Mouse (Mus musculus): ENCODE measurements around the gene Chst12. TPM values are rescaled to one million over a fixed set of nuclear protein-coding genes. Genes with fewer than 3 reads are reported as not detected.

The Chst12 gene
- polyA plus RNA-seq, 1 experiment from 2014 or later: 21.1 TPM

DNA sequence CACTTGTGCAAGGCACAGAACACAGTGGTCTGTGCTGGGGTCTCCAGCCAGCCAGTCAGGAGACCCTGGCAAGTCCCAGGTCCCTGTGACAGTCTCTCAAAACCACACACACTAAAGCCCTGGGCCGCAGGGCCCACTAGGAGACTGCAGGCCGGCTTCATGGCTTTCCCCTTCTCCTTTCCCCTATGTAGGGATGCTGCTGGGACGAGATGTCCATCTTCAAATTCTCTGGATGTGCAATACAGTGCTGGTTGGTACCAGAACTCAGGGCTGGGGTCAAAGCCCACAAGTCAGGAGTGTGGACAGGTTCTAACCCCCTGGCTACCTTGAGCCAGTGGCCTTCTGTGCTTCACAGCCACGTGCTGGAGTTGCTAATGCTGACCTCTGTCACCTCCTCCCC is 60.9 kb downstream of the Chst12 start:
- no peak overlapping the region for H3K9ac ChIP-seq
- H3K4me2 ChIP-seq: no peak overlapping the region
- WGBS: 69% methylated on average over 4 of the region's 4 CpGs
- H3K27ac ChIP-seq: peak overlapping the region; percentile 66; the same call in 1 of the 2 replicates
- H3K4me1 ChIP-seq: peaks cover 43% of the 10 kb centered on the region
- ATAC-seq (ENCODE audit: insufficient read depth, low FRiP score, low read depth): no peak
- H3K27me3 ChIP-seq (replicated peaks): no peaks in the 10 kb centered on the region
- H3K9me3 ChIP-seq: no peaks in the 10 kb centered on the region
- no peak overlapping the region for H3K4me3 ChIP-seq (replicated peaks)
- H3K36me3 ChIP-seq: no peaks in the 10 kb centered on the region

- peaks cover 43% of the 10 kb centered on the region for H3K4me1 ChIP-seq
- H3K4me3 ChIP-seq (replicated peaks): no peak overlapping the region
- H3K4me2 ChIP-seq: no peak overlapping the region
- 47% methylated on average over 11 of the region's 11 CpGs for WGBS
- H3K9me3 ChIP-seq: no peaks in the 10 kb centered on the region
- no peaks in the 10 kb centered on the region for H3K27me3 ChIP-seq (replicated peaks)
- no peaks in the 10 kb centered on the region for H3K36me3 ChIP-seq
- ATAC-seq (ENCODE audit: insufficient read depth, low FRiP score, low read depth): peak; percentile 16; the same call in 1 of the 2 replicates
- no peak overlapping the region for H3K9ac ChIP-seq
- no peak overlapping the region; the same call in 1 of the 2 replicates for H3K27ac ChIP-seq
Observed at GRCm38 (mm10) chr5:140567321-140567720, 62.0 kb downstream of the Chst12 start.

DNA sequence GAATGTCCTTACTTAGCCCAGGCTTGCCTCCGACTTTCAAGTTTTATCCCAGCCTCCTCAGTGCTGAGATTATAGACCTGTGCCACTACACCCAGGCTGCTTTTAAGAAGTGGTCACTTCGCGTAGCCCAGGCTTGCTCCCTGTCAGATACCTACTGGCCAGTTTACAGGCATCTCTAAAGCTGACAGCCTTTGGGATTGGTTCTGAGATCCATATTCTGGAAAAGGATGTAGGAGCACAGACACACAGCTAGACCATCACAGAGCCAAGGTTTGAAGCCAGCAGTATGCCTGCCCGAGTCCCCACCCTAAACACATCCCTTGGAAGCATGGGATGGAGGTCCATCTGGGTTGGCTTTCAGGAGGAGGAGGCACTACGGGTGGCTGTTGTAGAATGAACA is 62.4 kb downstream of the Chst12 start:
- H3K9ac ChIP-seq: no peak overlapping the region
- H3K4me3 ChIP-seq (replicated peaks): no peak overlapping the region
- H3K4me2 ChIP-seq: no peak overlapping the region
- H3K9me3 ChIP-seq: no peaks in the 10 kb centered on the region
- H3K27me3 ChIP-seq (replicated peaks): no peaks in the 10 kb centered on the region
- H3K36me3 ChIP-seq: no peaks in the 10 kb centered on the region
- ATAC-seq (ENCODE audit: insufficient read depth, low FRiP score, low read depth): no peak
- H3K4me1 ChIP-seq: peaks cover 43% of the 10 kb centered on the region
- H3K27ac ChIP-seq: no peak overlapping the region
- 92% methylated on average over 5 of the region's 5 CpGs for WGBS

GRCm38 (mm10) chr5:140568321-140568970 is 63.1 kb downstream of the Chst12 start:
- Histone ChIP-seq H3K9ac (no peak overlapping the region), H3K9me3 (no peaks in the 10 kb centered on the region), H3K27ac (peak overlapping the region; percentile 18; the same call in 1 of the 2 replicates), H3K4me1 (peaks cover 43% of the 10 kb centered on the region), H3K27me3 (replicated peaks) (no peaks in the 10 kb centered on the region), H3K4me3 (replicated peaks) (no peak overlapping the region), H3K36me3 (no peaks in the 10 kb centered on the region), H3K4me2 (no peak overlapping the region)
- ATAC-seq (ENCODE audit: insufficient read depth, low FRiP score, low read depth): no peak
- WGBS: 44% methylated on average over 10 of the region's 10 CpGs

DNA sequence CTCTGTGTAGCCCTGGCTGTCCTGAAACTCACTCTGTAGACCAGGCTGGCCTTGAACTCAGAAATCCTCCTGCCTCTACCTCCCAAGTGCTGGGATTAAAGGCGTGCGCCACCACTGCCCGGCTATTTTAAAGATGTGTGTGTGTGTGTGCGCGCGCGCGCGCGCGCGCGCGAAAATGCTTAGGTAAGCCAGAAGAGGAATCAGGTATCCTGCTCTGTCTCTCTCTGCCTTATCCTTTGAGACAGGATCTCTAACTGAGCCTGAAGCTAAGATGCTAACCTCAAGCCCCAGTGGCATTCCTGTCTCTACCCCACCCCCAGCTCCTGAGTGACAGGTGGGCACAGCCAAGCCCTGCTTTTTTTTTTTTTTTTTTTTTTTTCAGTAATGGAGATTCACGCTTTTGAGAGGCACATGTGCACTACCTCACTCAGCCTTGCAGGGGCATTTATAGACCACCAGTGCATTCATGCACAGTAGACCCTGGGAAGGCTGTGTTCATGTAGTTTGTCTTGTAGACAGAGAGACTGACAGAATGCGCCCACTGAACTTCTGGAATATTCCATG is 63.8 kb downstream of the Chst12 start:
- Histone ChIP-seq H3K27ac (no peak overlapping the region), H3K27me3 (replicated peaks) (no peaks in the 10 kb centered on the region)

DNA sequence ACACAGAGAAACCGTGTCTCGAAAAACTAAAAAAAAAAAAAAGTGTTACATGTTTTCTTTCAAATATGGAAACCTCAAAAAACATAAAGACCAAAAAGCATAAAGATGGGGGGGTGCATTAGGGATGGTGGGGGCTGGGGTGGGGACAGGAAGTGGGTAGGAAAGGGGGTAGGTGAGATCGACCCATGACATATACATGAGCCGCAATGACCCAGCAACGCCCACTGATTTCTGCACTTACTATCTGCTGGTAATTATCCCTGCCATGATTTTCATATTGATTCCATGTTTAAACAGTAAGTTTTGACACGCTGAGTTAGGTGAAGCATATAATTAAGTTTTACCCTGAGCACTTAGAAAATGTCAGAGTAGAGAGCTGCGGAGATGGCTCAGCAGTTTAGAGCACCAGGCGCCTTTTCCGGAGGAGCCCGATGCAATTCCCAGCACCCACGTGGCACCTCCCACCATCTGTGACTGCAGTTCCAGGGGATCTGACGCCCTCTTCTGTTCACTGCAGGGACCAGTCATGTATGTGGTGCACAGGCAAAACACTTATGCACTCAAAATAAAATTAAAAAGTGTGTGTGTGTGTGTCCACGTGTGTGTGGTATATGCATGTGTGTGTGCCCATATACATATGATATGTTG is 65.0 kb downstream of the Chst12 start:
- WGBS: 91% methylated on average over 13 of the region's 13 CpGs
- Histone ChIP-seq H3K4me1 (peaks cover 33% of the 10 kb centered on the region), H3K27me3 (replicated peaks) (no peaks in the 10 kb centered on the region), H3K27ac (no peak overlapping the region), H3K9ac (no peak overlapping the region), H3K9me3 (no peaks in the 10 kb centered on the region), H3K36me3 (no peaks in the 10 kb centered on the region), H3K4me2 (no peak overlapping the region), H3K4me3 (replicated peaks) (no peak overlapping the region)
- no peak for ATAC-seq (ENCODE audit: insufficient read depth, low FRiP score, low read depth)

More for the DNA sequence above, 63.8 kb downstream of the Chst12 start:
- no peak overlapping the region for H3K4me2 ChIP-seq
- H3K9ac ChIP-seq: no peak overlapping the region
- H3K4me1 ChIP-seq: peaks cover 43% of the 10 kb centered on the region
- no peak overlapping the region for H3K4me3 ChIP-seq (replicated peaks)
- no peaks in the 10 kb centered on the region for H3K9me3 ChIP-seq
- no peaks in the 10 kb centered on the region for H3K36me3 ChIP-seq
- WGBS: 82% methylated on average over 16 of the region's 16 CpGs
- ATAC-seq (ENCODE audit: insufficient read depth, low FRiP score, low read depth): no peak

GRCm38 (mm10) chr5:140571201-140571600 is 65.9 kb downstream of the Chst12 start:
- Histone ChIP-seq H3K4me3 (replicated peaks) (no peak overlapping the region), H3K27me3 (replicated peaks) (no peaks in the 10 kb centered on the region), H3K27ac (no peak overlapping the region), H3K4me2 (no peak overlapping the region), H3K9me3 (no peaks in the 10 kb centered on the region), H3K9ac (no peak overlapping the region), H3K4me1 (peaks cover 24% of the 10 kb centered on the region), H3K36me3 (no peaks in the 10 kb centered on the region)
- 72% methylated on average over 4 of the region's 4 CpGs for WGBS
- ATAC-seq (ENCODE audit: insufficient read depth, low FRiP score, low read depth): no peak

GRCm38 (mm10) chr5:140571673-140572072 is 66.3 kb downstream of the Chst12 start:
- no peak overlapping the region for H3K4me3 ChIP-seq (replicated peaks)
- H3K36me3 ChIP-seq: no peaks in the 10 kb centered on the region
- H3K4me1 ChIP-seq: peaks cover 20% of the 10 kb centered on the region
- WGBS: 65% methylated on average over 10 of the region's 10 CpGs
- no peaks in the 10 kb centered on the region for H3K9me3 ChIP-seq
- H3K4me2 ChIP-seq: no peak overlapping the region
- no peak overlapping the region for H3K9ac ChIP-seq
- ATAC-seq (ENCODE audit: insufficient read depth, low FRiP score, low read depth): no peak
- H3K27ac ChIP-seq: no peak overlapping the region
- H3K27me3 ChIP-seq (replicated peaks): no peaks in the 10 kb centered on the region

DNA sequence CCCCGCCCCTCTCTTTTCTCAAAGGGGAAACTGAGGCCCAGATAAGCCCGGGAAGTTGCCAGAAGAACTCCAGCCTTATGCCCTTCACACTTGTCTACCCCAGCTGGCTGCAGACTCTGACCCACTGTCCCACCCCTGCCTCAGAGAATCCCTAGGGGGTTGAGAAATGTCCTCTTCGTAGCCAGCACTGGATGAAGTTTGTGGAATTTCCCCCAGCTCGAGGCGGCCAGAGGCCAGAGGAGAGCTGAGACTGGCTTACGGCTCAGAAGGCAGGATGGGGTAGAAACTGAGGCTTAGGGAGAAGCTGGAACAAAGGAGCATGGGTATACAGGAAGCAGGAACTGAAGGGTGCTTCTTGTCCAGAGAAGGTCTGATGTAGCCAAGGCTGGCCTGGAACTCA is 67.3 kb downstream of the Chst12 start:
- no peak for ATAC-seq (ENCODE audit: insufficient read depth, low FRiP score, low read depth)
- no peaks in the 10 kb centered on the region for H3K9me3 ChIP-seq
- no peak overlapping the region for H3K4me3 ChIP-seq (replicated peaks)
- H3K4me2 ChIP-seq: no peak overlapping the region
- peaks cover 10% of the 10 kb centered on the region for H3K4me1 ChIP-seq
- WGBS: 60% methylated on average over 6 of the region's 6 CpGs
- H3K36me3 ChIP-seq: no peaks in the 10 kb centered on the region
- H3K27ac ChIP-seq: no peak overlapping the region
- H3K9ac ChIP-seq: no peak overlapping the region
- no peaks in the 10 kb centered on the region for H3K27me3 ChIP-seq (replicated peaks)

Other genes starting within 250 kb of the Chst12 start
- 39.8 and 40.9 TPM in 2 replicates for gene Mad1l1, start 184.0 kb upstream of the Chst12 start, polyA plus RNA-seq (2015; fragmentation: Nextera tagmentation; extraction: Ambion mirVana)
- 41.7 and 42.2 TPM in 2 replicates for gene Nudt1, start 183.9 kb upstream of the Chst12 start, polyA plus RNA-seq (2015; fragmentation: Nextera tagmentation; extraction: Ambion mirVana)
- gene Mrm2, start 173.7 kb upstream of the Chst12 start, polyA plus RNA-seq (2015; fragmentation: Nextera tagmentation; extraction: Ambion mirVana): 17.1 and 19.3 TPM in 2 replicates
- 16.9 and 17.3 TPM in 2 replicates for gene Snx8, start 116.3 kb upstream of the Chst12 start, polyA plus RNA-seq (2015; fragmentation: Nextera tagmentation; extraction: Ambion mirVana)
- gene Eif3b, start 86.2 kb upstream of the Chst12 start, polyA plus RNA-seq (2015; fragmentation: Nextera tagmentation; extraction: Ambion mirVana): 129 and 141 TPM in 2 replicates
- not detected in 2 replicates for gene Gm4869, start 59.9 kb upstream of the Chst12 start, polyA plus RNA-seq (2015; fragmentation: Nextera tagmentation; extraction: Ambion mirVana)
- 0.23 and 0.39 TPM in 2 replicates for gene Grifin, start 59.5 kb downstream of the Chst12 start, polyA plus RNA-seq (2015; fragmentation: Nextera tagmentation; extraction: Ambion mirVana)
- 24.5 and 25.6 TPM in 2 replicates for gene Lfng, start 101.8 kb downstream of the Chst12 start, polyA plus RNA-seq (2015; fragmentation: Nextera tagmentation; extraction: Ambion mirVana)
- 31.9 and 38.0 TPM in 2 replicates for gene Ttyh3, start 143.5 kb downstream of the Chst12 start, polyA plus RNA-seq (2015; fragmentation: Nextera tagmentation; extraction: Ambion mirVana)
- gene Iqce, start 196.8 kb downstream of the Chst12 start, polyA plus RNA-seq (2015; fragmentation: Nextera tagmentation; extraction: Ambion mirVana): 20.3 and 21.1 TPM in 2 replicates
- gene Brat1, start 199.5 kb downstream of the Chst12 start, polyA plus RNA-seq (2015; fragmentation: Nextera tagmentation; extraction: Ambion mirVana): 18.7 and 20.4 TPM in 2 replicates
- gene Amz1, start 218.6 kb downstream of the Chst12 start, polyA plus RNA-seq (2015; fragmentation: Nextera tagmentation; extraction: Ambion mirVana): 1.1 and 1.3 TPM in 2 replicates

Data from stomach, embryonic 15.5 days (tissue).